Mouse (Mus musculus): ENCODE data around the gene Ptprr. TPM values are rescaled to one million over a fixed set of nuclear protein-coding genes. Genes with fewer than 3 reads are reported as not detected.

The Ptprr gene
- polyA plus RNA-seq, 1 experiment from 2014 or later: 29.9 TPM

GRCm38 (mm10) chr10:116270646-116271469 lies 252.8 kb downstream of the Ptprr start:
- no peak for ATAC-seq (ENCODE audit: low FRiP score)
- no peaks in the 10 kb centered on the region for H3K4me1 ChIP-seq
- H3K4me3 ChIP-seq (replicated peaks): no peak overlapping the region
- H3K27ac ChIP-seq (replicated peaks): no peak overlapping the region; the same call in 1 of the 2 replicates
- no peaks in the 10 kb centered on the region for H3K27me3 ChIP-seq (replicated peaks)
- no peak overlapping the region for H3K4me2 ChIP-seq
- H3K9me3 ChIP-seq (replicated peaks): no peaks in the 10 kb centered on the region
- H3K9ac ChIP-seq (replicated peaks): no peak overlapping the region
- WGBS: 83% methylated on average over 12 of the region's 12 CpGs
- H3K36me3 ChIP-seq: no peaks in the 10 kb centered on the region

GRCm38 (mm10) chr10:116271470-116271915 lies 253.5 kb downstream of the Ptprr start:
- no peak for ATAC-seq (ENCODE audit: low FRiP score)
- no peak overlapping the region for H3K9ac ChIP-seq (replicated peaks)
- H3K4me2 ChIP-seq: no peak overlapping the region
- no peaks in the 10 kb centered on the region for H3K27me3 ChIP-seq (replicated peaks)
- no peaks in the 10 kb centered on the region for H3K9me3 ChIP-seq (replicated peaks)
- no peak overlapping the region for H3K27ac ChIP-seq (replicated peaks)
- H3K4me3 ChIP-seq (replicated peaks): no peak overlapping the region
- no peaks in the 10 kb centered on the region for H3K4me1 ChIP-seq
- WGBS: 94% methylated on average over 10 of the region's 10 CpGs
- H3K36me3 ChIP-seq: no peaks in the 10 kb centered on the region

- no peak for ATAC-seq (ENCODE audit: low FRiP score)
- Histone ChIP-seq H3K4me1 (no peaks in the 10 kb centered on the region), H3K4me2 (no peak overlapping the region), H3K9ac (replicated peaks) (no peak overlapping the region), H3K27me3 (replicated peaks) (no peaks in the 10 kb centered on the region), H3K4me3 (replicated peaks) (no peak overlapping the region), H3K36me3 (no peaks in the 10 kb centered on the region), H3K27ac (replicated peaks) (no peak overlapping the region), H3K9me3 (replicated peaks) (no peaks in the 10 kb centered on the region)
- 83% methylated on average over 2 of the region's 3 CpGs for WGBS
These were observed 254.1 kb downstream of the Ptprr start for GRCm38 (mm10) chr10:116272156-116272555.

- 74% methylated on average over 7 of the region's 7 CpGs for WGBS
- H3K4me3 ChIP-seq (replicated peaks): no peak within 1 kb of the TSS
- H3K4me2 ChIP-seq: no peak within 1 kb of the TSS
- ATAC-seq (ENCODE audit: low FRiP score): no peak
- H3K9ac ChIP-seq (replicated peaks): no peak within 1 kb of the TSS
- no peaks in the 10 kb centered on the region for H3K36me3 ChIP-seq
- H3K27me3 ChIP-seq (replicated peaks): no peaks in the 10 kb centered on the region
- H3K4me1 ChIP-seq: no peaks in the 10 kb centered on the region
- no peaks in the 10 kb centered on the region for H3K9me3 ChIP-seq (replicated peaks)
- H3K27ac ChIP-seq (replicated peaks): no peak within 1 kb of the TSS
These were observed 257.3 kb downstream of the Ptprr start, which contains the start of gene Ptprb for GRCm38 (mm10) chr10:116275280-116275679. TSS of gene Ptprb (plus strand) at chr10:116275523.

- no peaks in the 10 kb centered on the region for H3K36me3 ChIP-seq
- no peak overlapping the region for H3K4me2 ChIP-seq
- no peak overlapping the region for H3K9ac ChIP-seq (replicated peaks)
- H3K4me3 ChIP-seq (replicated peaks): no peak overlapping the region
- H3K4me1 ChIP-seq: no peaks in the 10 kb centered on the region
- no peaks in the 10 kb centered on the region for H3K27me3 ChIP-seq (replicated peaks)
- no peak overlapping the region for H3K27ac ChIP-seq (replicated peaks)
- no peak for ATAC-seq (ENCODE audit: low FRiP score)
- H3K9me3 ChIP-seq (replicated peaks): no peaks in the 10 kb centered on the region
- 92% methylated on average over 7 of the region's 7 CpGs for WGBS
These were observed 268.8 kb downstream of the Ptprr start for GRCm38 (mm10) chr10:116286697-116287344.

- Histone ChIP-seq H3K4me3 (replicated peaks) (no peak overlapping the region), H3K4me1 (no peaks in the 10 kb centered on the region), H3K9ac (replicated peaks) (no peak overlapping the region), H3K27ac (replicated peaks) (no peak overlapping the region), H3K36me3 (no peaks in the 10 kb centered on the region), H3K4me2 (no peak overlapping the region), H3K9me3 (replicated peaks) (no peaks in the 10 kb centered on the region), H3K27me3 (replicated peaks) (no peaks in the 10 kb centered on the region)
- ATAC-seq (ENCODE audit: low FRiP score): no peak
- WGBS: 54% methylated on average over 9 of the region's 9 CpGs
These were observed 270.1 kb downstream of the Ptprr start for GRCm38 (mm10) chr10:116288130-116288529.

GRCm38 (mm10) chr10:116290483-116290882 lies 272.5 kb downstream of the Ptprr start:
- no peaks in the 10 kb centered on the region for H3K36me3 ChIP-seq
- H3K9ac ChIP-seq (replicated peaks): no peak overlapping the region
- no peaks in the 10 kb centered on the region for H3K4me1 ChIP-seq
- 82% methylated on average over 4 of the region's 4 CpGs for WGBS
- no peak overlapping the region for H3K27ac ChIP-seq (replicated peaks)
- no peak overlapping the region for H3K4me3 ChIP-seq (replicated peaks)
- no peaks in the 10 kb centered on the region for H3K9me3 ChIP-seq (replicated peaks)
- no peak overlapping the region for H3K4me2 ChIP-seq
- no peak for ATAC-seq (ENCODE audit: low FRiP score)
- no peaks in the 10 kb centered on the region for H3K27me3 ChIP-seq (replicated peaks)

- Histone ChIP-seq H3K4me1 (no peaks in the 10 kb centered on the region), H3K36me3 (no peaks in the 10 kb centered on the region), H3K4me3 (replicated peaks) (no peak overlapping the region), H3K9ac (replicated peaks) (no peak overlapping the region), H3K9me3 (replicated peaks) (no peaks in the 10 kb centered on the region), H3K27me3 (replicated peaks) (no peaks in the 10 kb centered on the region), H3K27ac (replicated peaks) (no peak overlapping the region), H3K4me2 (no peak overlapping the region)
- ATAC-seq (ENCODE audit: low FRiP score): no peak
- WGBS: 83% methylated on average over 8 of the region's 8 CpGs
These were observed 273.2 kb downstream of the Ptprr start for GRCm38 (mm10) chr10:116291153-116291755.

GRCm38 (mm10) chr10:116296439-116296838 lies 278.4 kb downstream of the Ptprr start:
- ATAC-seq (ENCODE audit: low FRiP score): no peak
- Histone ChIP-seq H3K27ac (replicated peaks) (no peak overlapping the region), H3K9ac (replicated peaks) (no peak overlapping the region), H3K36me3 (no peaks in the 10 kb centered on the region), H3K4me2 (no peak overlapping the region), H3K4me1 (peaks cover 5% of the 10 kb centered on the region), H3K9me3 (replicated peaks) (no peaks in the 10 kb centered on the region), H3K4me3 (replicated peaks) (no peak overlapping the region), H3K27me3 (replicated peaks) (peaks cover 9% of the 10 kb centered on the region)
- WGBS: 90% methylated on average over 4 of the region's 4 CpGs

- Histone ChIP-seq H3K4me2 (no peak overlapping the region), H3K4me1 (peaks cover 10% of the 10 kb centered on the region), H3K4me3 (replicated peaks) (no peak overlapping the region), H3K36me3 (no peaks in the 10 kb centered on the region), H3K27me3 (replicated peaks) (peaks cover 17% of the 10 kb centered on the region), H3K27ac (replicated peaks) (no peak overlapping the region), H3K9me3 (replicated peaks) (no peaks in the 10 kb centered on the region), H3K9ac (replicated peaks) (no peak overlapping the region)
- no peak for ATAC-seq (ENCODE audit: low FRiP score)
- WGBS: 84% methylated on average over 12 of the region's 12 CpGs
These were observed 279.8 kb downstream of the Ptprr start for GRCm38 (mm10) chr10:116297854-116298253.

- H3K4me1 ChIP-seq: peaks cover 10% of the 10 kb centered on the region
- WGBS: 14% methylated on average over 7 of the region's 7 CpGs
- H3K27ac ChIP-seq (replicated peaks): no peak overlapping the region
- peak overlapping the region; percentile 51 for H3K9ac ChIP-seq (replicated peaks)
- no peaks in the 10 kb centered on the region for H3K36me3 ChIP-seq
- H3K27me3 ChIP-seq (replicated peaks): peaks cover 17% of the 10 kb centered on the region
- ATAC-seq (ENCODE audit: low FRiP score): no peak
- no peaks in the 10 kb centered on the region for H3K9me3 ChIP-seq (replicated peaks)
- peak overlapping the region; percentile 98 for H3K4me2 ChIP-seq
- peak overlapping the region; percentile 49 for H3K4me3 ChIP-seq (replicated peaks)
These were observed 282.8 kb downstream of the Ptprr start for GRCm38 (mm10) chr10:116300824-116301223.

All from neural tube, embryonic 15.5 days (tissue).